Mouse (Mus musculus): Measurements from ENCODE around the gene Golga4. TPM values are rescaled to one million over a fixed set of nuclear protein-coding genes. Genes with fewer than 3 reads are reported as not detected.

Gene Golga4
- polyA plus RNA-seq (2014; fragmentation: Nextera tagmentation; extraction: Ambion mirVana), result 61.0 and 64.0 TPM in 2 replicates

DNA sequence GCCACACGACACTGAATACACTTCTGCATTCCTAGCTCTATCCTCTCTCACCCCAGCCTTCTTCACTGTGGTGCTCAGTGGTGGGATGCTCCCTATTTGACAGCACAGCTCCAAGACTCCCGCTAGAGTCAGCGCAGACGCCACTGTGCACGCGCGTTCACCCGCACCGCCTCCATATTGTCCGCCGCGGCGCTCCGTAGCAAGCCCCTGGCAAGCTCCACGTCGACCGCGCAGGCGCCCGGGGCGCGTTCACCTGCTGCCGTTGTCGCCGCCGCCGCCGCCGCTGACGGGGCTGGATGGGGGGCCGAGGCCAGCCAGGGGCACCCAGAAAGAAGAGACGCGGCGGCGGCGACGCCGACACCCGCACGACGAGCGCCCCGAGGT, at the start of gene Golga4:
Gene Golga4, plus strand, starts transcription at position 248 of the 384 bp plus-strand sequence.
- ATAC-seq (ENCODE audit: insufficient number of reproducible peaks, insufficient read depth, low FRiP score, low read depth), result peak; percentile 89
- Histone ChIP-seq H3K9me3 (ENCODE audit: control insufficient read depth, low read length) (no peaks in the 10 kb centered on the region), H3K4me2 (ENCODE audit: low read length) (peak within 1 kb of the TSS; percentile 96), H3K9ac (ENCODE audit: low read length) (peak within 1 kb of the TSS; percentile 96), H3K4me3 (ENCODE audit: control insufficient read depth in 1 of 2, insufficient read depth in 1 of 2, low read depth in 1 of 2, low read length in 2 of 2) (peak within 1 kb of the TSS; percentile 95 to 96), H3K36me3 (ENCODE audit: control insufficient read depth, insufficient read depth, low read length) (peaks cover 6% of the 10 kb centered on the region; the same call in 1 of the 2 replicates), H3K4me1 (ENCODE audit: control insufficient read depth in 2 of 2, insufficient read depth in 2 of 2, low read length in 2 of 2) (peaks cover 10 to 35% of the 10 kb centered on the region in 2 experiments), H3K27ac (replicated peaks in 1 of 2; ENCODE audit: control insufficient read depth in 1 of 2, insufficient read depth in 1 of 2, low read depth in 2 of 2, low read length in 2 of 2) (peak within 1 kb of the TSS; percentile 57 to 86), H3K27me3 (ENCODE audit: control insufficient read depth, insufficient read depth, low read length) (no peaks in the 10 kb centered on the region)
- under 1% methylated on average over 41 of the region's 43 CpGs for WGBS

- Histone ChIP-seq H3K27ac (replicated peaks in 1 of 2; ENCODE audit: control insufficient read depth in 1 of 2, insufficient read depth in 1 of 2, low read depth in 2 of 2, low read length in 2 of 2) (no peak overlapping the region), H3K9me3 (ENCODE audit: control insufficient read depth, low read length) (no peaks in the 10 kb centered on the region), H3K27me3 (ENCODE audit: control insufficient read depth, insufficient read depth, low read length) (no peaks in the 10 kb centered on the region; the same call in 1 of the 2 replicates), H3K9ac (ENCODE audit: low read length) (no peak overlapping the region), H3K4me3 (ENCODE audit: control insufficient read depth in 1 of 2, insufficient read depth in 1 of 2, low read depth in 1 of 2, low read length in 2 of 2) (no peak overlapping the region), H3K4me1 (ENCODE audit: control insufficient read depth in 2 of 2, insufficient read depth in 2 of 2, low read length in 2 of 2) (peaks cover 0 to 2% of the 10 kb centered on the region in 2 experiments; a peak in 1 of 4 replicates), H3K4me2 (ENCODE audit: low read length) (no peak overlapping the region), H3K36me3 (ENCODE audit: control insufficient read depth, insufficient read depth, low read length) (no peaks in the 10 kb centered on the region)
- WGBS, result 30% methylated on average over 6 of the region's 6 CpGs
- ATAC-seq (ENCODE audit: insufficient number of reproducible peaks, insufficient read depth, low FRiP score, low read depth), result no peak
Measured at GRCm38 (mm10) chr9:118456405-118456804, 49.7 kb upstream of the Golga4 start.

DNA sequence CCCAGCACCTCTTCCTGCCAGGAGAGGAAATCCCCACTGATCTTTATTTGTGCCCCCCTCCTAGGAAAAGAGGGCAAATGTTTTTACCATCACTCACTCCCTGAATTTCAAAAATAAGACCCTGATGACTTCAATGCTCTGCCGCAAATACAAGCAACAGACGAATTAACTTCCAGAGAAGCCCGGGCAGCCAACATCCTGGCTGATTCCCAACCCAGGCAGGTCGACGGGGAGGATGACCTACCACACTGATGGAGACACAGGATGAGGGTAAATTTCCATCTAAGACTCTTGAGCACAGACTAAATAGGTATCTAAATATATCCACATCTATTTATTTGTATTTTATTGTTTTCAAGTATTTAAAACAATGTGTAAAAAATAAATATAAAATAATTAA, 48.0 kb upstream of the Golga4 start:
- ATAC-seq (ENCODE audit: insufficient number of reproducible peaks, insufficient read depth, low FRiP score, low read depth), result no peak
- Histone ChIP-seq H3K27me3 (ENCODE audit: control insufficient read depth, insufficient read depth, low read length) (no peaks in the 10 kb centered on the region; the same call in 1 of the 2 replicates), H3K9ac (ENCODE audit: low read length) (no peak overlapping the region), H3K27ac (replicated peaks in 1 of 2; ENCODE audit: control insufficient read depth in 1 of 2, insufficient read depth in 1 of 2, low read depth in 2 of 2, low read length in 2 of 2) (no peak overlapping the region), H3K9me3 (ENCODE audit: control insufficient read depth, low read length) (no peaks in the 10 kb centered on the region), H3K4me3 (ENCODE audit: control insufficient read depth in 1 of 2, insufficient read depth in 1 of 2, low read depth in 1 of 2, low read length in 2 of 2) (no peak overlapping the region), H3K36me3 (ENCODE audit: control insufficient read depth, insufficient read depth, low read length) (no peaks in the 10 kb centered on the region), H3K4me2 (ENCODE audit: low read length) (no peak overlapping the region), H3K4me1 (ENCODE audit: control insufficient read depth in 2 of 2, insufficient read depth in 2 of 2, low read length in 2 of 2) (peaks cover 0 to 2% of the 10 kb centered on the region in 2 experiments; a peak in 1 of 4 replicates)
- WGBS, result 9% methylated on average over 5 of the region's 5 CpGs

DNA sequence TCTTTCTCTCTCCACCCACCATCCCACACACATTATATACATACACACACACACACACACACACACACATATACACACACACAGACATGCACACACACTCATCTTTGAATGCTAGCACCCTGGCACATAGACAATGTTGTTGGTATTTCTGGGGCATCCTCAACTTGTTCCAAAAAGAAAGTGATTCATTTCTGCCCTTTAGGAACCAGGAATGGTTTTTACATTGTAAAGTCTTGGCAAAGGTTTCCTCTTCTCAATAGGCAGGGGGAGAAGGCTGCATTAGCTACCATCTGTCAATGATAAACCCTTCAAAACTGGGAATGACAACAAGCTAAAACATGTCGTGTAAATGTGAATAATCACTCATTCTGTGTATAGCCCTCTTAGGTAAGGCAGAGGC, 42.0 kb upstream of the Golga4 start:
- Histone ChIP-seq H3K27ac (replicated peaks in 1 of 2; ENCODE audit: control insufficient read depth in 1 of 2, insufficient read depth in 1 of 2, low read depth in 2 of 2, low read length in 2 of 2) (no peak overlapping the region), H3K4me1 (ENCODE audit: control insufficient read depth in 2 of 2, insufficient read depth in 2 of 2, low read length in 2 of 2) (no peaks in the 10 kb centered on the region), H3K9ac (ENCODE audit: low read length) (no peak overlapping the region), H3K9me3 (ENCODE audit: control insufficient read depth, low read length) (no peaks in the 10 kb centered on the region), H3K27me3 (ENCODE audit: control insufficient read depth, insufficient read depth, low read length) (peaks cover 25% of the 10 kb centered on the region), H3K4me2 (ENCODE audit: low read length) (no peak overlapping the region), H3K4me3 (ENCODE audit: control insufficient read depth in 1 of 2, insufficient read depth in 1 of 2, low read depth in 1 of 2, low read length in 2 of 2) (no peak overlapping the region), H3K36me3 (ENCODE audit: control insufficient read depth, insufficient read depth, low read length) (no peaks in the 10 kb centered on the region)
- no peak for ATAC-seq (ENCODE audit: insufficient number of reproducible peaks, insufficient read depth, low FRiP score, low read depth)
- 67% methylated on average over 1 of the region's 1 CpGs for WGBS

DNA sequence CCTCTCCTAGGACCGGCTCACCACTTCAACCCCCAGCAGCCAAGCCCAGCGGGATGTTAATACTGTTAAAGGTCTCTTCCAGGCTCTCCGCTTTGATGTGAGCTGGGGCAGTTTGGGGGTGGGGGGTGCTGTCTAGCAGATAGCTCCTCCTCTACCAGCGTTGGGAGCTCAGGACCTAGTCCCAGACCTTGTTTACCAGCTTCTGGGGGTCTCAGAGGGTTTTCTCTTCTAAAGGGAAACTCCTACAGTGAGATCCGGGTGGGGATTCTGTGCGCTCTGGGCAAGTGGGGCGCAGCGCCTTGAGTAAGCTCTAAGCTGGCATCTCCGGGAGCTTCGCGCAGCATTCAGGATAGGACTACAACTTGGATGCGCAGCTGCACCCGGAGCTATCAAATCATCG, 37.8 kb upstream of the Golga4 start:
- 0 out of 4 replicates have a peak, but pooled peaks cover 0 to 2% of the 10 kb centered on the region in 2 experiments for H3K4me1 ChIP-seq (ENCODE audit: control insufficient read depth in 2 of 2, insufficient read depth in 2 of 2, low read length in 2 of 2)
- peak overlapping the region; percentile 29 for H3K4me2 ChIP-seq (ENCODE audit: low read length)
- H3K4me3 ChIP-seq (ENCODE audit: control insufficient read depth in 1 of 2, insufficient read depth in 1 of 2, low read depth in 1 of 2, low read length in 2 of 2), result no peak overlapping the region
- no peak overlapping the region for H3K27ac ChIP-seq (replicated peaks in 1 of 2; ENCODE audit: control insufficient read depth in 1 of 2, insufficient read depth in 1 of 2, low read depth in 2 of 2, low read length in 2 of 2)
- no peak overlapping the region for H3K9ac ChIP-seq (ENCODE audit: low read length)
- no peak for ATAC-seq (ENCODE audit: insufficient number of reproducible peaks, insufficient read depth, low FRiP score, low read depth)
- no peaks in the 10 kb centered on the region for H3K9me3 ChIP-seq (ENCODE audit: control insufficient read depth, low read length)
- no peaks in the 10 kb centered on the region for H3K36me3 ChIP-seq (ENCODE audit: control insufficient read depth, insufficient read depth, low read length)
- H3K27me3 ChIP-seq (ENCODE audit: control insufficient read depth, insufficient read depth, low read length), result peaks cover 50% of the 10 kb centered on the region
- 4% methylated on average over 14 of the region's 14 CpGs for WGBS

- Histone ChIP-seq H3K36me3 (ENCODE audit: control insufficient read depth, insufficient read depth, low read length) (no peaks in the 10 kb centered on the region), H3K4me3 (ENCODE audit: control insufficient read depth in 1 of 2, insufficient read depth in 1 of 2, low read depth in 1 of 2, low read length in 2 of 2) (no peak overlapping the region), H3K4me1 (ENCODE audit: control insufficient read depth in 2 of 2, insufficient read depth in 2 of 2, low read length in 2 of 2) (0 out of 4 replicates have a peak, but pooled peaks cover 0 to 2% of the 10 kb centered on the region in 2 experiments), H3K9ac (ENCODE audit: low read length) (no peak overlapping the region), H3K27ac (replicated peaks in 1 of 2; ENCODE audit: control insufficient read depth in 1 of 2, insufficient read depth in 1 of 2, low read depth in 2 of 2, low read length in 2 of 2) (no peak overlapping the region), H3K4me2 (ENCODE audit: low read length) (peak overlapping the region; percentile 29), H3K27me3 (ENCODE audit: control insufficient read depth, insufficient read depth, low read length) (peaks cover 52% of the 10 kb centered on the region), H3K9me3 (ENCODE audit: control insufficient read depth, low read length) (no peaks in the 10 kb centered on the region)
- WGBS, result 11% methylated on average over 16 of the region's 16 CpGs
- ATAC-seq (ENCODE audit: insufficient number of reproducible peaks, insufficient read depth, low FRiP score, low read depth), result no peak
Measured at GRCm38 (mm10) chr9:118469272-118469671, 36.8 kb upstream of the Golga4 start.

- Histone ChIP-seq H3K4me3 (ENCODE audit: control insufficient read depth in 1 of 2, insufficient read depth in 1 of 2, low read depth in 1 of 2, low read length in 2 of 2) (no peak overlapping the region), H3K4me2 (ENCODE audit: low read length) (no peak overlapping the region), H3K9ac (ENCODE audit: low read length) (no peak overlapping the region), H3K4me1 (ENCODE audit: control insufficient read depth in 2 of 2, insufficient read depth in 2 of 2, low read length in 2 of 2) (0 out of 4 replicates have a peak, but pooled peaks cover 0 to 2% of the 10 kb centered on the region in 2 experiments), H3K27ac (replicated peaks in 1 of 2; ENCODE audit: control insufficient read depth in 1 of 2, insufficient read depth in 1 of 2, low read depth in 2 of 2, low read length in 2 of 2) (no peak overlapping the region), H3K36me3 (ENCODE audit: control insufficient read depth, insufficient read depth, low read length) (no peaks in the 10 kb centered on the region), H3K27me3 (ENCODE audit: control insufficient read depth, insufficient read depth, low read length) (peaks cover 67% of the 10 kb centered on the region), H3K9me3 (ENCODE audit: control insufficient read depth, low read length) (no peaks in the 10 kb centered on the region)
- 19% methylated on average over 3 of the region's 3 CpGs for WGBS
- no peak for ATAC-seq (ENCODE audit: insufficient number of reproducible peaks, insufficient read depth, low FRiP score, low read depth)
Measured at GRCm38 (mm10) chr9:118471296-118471695, 34.8 kb upstream of the Golga4 start.

Data from heart, embryonic 14.5 days (tissue).